Mouse (Mus musculus) thymus, postnatal 10 days (tissue): ENCODE measurements around the gene Ccdc12.

Experiments
- DNase-seq, 2 experiments: peaks; one replicate each; pipeline ENCODE4 v3.0.0; 2021; ENCODE audit warnings: low spot score in 2 of 2

Gene Ccdc12

DNA sequence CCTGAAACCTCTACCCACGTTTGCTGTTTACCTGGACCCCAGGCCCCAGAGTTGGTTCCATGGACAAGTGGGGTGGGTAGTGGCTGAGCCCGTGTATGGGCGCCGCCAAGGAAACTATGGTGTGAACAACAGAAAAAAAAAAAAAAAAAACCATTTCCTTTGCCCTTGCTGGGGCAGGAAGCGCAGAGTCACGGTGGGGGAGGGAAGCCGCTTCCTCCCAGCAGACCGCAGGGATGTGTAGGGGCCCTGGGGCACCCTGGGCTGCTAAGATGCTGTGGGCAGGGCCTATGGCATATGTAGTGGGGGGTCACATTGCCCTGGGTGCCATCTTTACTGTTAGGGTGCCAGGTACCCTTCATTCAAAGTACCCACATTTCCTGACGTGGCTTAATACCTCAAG, 11.1 kb upstream of the Ccdc12 start:
- peak; percentile 83 to 87 for DNase-seq

DNA sequence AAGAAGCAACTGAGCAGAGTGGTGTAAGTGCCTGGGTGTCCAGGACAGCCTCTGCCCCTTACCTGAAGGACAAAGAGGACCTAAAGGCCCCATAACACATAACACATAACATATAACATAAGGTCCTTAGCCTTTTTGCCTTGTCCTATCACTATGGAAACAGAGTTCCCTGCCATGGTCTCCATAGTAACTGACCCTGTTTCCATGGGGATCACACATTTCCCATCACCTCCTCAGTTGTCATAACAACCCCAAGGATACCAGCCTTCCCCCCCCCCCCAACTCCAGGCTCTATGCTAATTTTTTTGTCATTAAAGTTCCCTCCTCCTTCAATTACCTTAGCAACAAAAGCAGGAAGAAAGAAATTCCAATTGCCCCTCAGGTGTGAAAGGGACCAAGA, 6.5 kb upstream of the Ccdc12 start:
- DNase-seq, result no peak

DNA sequence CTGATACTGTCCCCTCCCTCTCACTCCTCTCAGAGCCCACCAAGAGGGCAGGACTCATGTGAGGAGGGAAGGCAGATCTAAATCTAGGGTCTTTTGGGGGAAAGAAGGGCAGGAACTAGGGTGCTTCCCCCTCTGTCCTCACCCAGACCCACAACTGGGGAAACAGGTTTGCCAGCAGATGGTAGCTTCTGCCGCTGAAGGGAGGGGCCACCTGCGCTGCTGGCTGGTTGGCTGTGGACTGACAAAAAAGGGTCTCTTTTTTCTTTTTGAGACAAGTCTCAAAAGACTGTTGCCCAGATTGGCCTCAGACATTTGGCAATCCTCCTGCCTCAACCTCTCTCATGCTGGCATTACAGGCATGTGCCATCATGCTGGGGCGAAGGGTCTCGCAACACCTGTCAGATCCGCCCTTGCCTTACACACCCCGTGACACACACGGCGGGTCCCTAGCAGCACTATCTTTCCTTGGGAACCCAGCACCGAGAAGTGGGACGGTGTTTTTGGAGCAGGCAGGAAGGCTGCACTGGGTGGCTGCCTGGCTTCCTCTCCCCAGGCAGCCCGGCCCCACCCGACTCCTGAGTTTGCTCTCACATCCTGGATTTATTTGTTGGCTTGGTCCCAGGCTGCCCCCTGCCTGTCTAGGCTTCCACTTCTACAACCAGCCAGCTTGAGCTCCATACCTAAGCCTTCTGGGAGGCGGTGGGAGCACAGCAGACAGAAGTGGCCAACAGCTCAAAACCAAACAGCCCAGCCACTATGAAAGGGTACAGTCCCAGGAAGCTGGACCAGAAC, 4.2 kb upstream of the Ccdc12 start:
- peak; percentile 49 to 51 for DNase-seq

DNA sequence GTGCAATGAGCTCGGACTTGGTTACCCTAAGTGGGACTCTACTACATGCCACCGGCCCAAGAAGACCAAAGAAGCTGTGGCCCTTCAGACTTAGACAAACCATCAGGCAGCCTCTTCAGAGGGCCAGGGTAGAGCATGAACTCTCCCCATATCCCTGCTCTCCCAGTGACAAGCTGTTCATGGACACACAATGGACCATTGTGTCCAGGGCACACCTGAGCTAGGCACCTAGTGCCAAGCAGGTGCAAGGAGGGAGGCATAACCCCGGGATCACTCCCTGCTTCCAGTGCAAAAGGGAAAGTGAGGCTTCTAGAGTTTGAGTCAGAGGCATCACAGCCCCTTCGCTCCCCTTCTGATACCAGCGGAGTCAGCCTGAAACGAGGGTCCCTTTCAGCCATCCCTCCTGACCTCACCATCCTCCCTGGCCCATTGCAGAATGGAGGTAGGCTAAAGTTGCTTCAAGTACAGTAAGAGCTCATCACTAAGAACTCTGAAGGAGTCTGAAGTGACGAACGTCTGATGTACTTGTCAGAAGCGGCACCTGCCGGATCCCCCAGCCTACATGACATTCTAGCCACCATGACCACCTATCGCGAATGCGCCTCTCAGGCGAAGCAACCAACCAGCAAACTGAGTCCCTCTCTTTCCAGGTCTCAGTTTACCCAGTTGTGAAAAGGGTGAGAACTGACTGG, 3.2 kb upstream of the Ccdc12 start:
- DNase-seq, result no peak

DNA sequence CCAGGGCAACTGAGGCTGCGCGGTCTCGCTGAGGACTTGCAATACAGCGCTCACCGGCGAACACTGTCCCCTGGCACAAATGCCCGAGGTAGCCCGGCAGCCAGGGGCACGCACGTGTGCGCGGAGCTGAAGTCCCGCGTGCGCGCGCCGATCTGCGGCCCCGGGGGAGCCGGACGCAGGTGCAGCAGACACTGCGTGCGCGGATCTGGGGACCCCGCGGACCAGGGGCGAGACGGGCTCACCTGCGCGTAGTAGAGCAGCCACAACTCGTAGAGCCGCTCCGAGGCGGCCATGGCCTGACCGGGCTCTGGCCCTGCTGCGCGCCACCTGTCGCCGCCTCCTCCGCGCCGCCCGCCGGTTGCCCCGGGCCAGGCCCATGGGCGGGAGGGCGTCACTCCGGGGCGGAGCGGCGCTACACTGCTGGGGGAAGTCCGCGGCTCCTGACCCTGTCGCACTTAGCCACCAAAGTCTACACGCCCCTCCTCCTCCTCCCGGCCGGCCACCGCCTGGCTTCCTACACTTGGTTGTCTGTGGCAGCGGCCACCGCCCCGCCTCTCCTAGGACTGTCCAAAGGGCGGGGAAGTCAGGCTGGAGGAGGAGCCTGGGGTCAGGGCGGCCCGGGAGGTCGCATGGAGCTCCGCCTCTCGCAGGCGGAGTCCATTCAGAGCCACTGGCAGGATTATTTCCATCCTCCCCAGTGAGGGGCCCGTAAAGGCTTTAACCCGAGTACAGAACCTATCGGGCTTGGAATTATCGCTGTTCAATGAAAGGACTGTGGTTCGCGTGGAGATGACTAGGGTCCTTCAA, 2.4 kb upstream of the Ccdc12 start, which contains the start of gene Nbeal2:
Gene Nbeal2, minus strand, starts transcription at position 507 of the 807 bp plus-strand sequence.
- peak; percentile 59 to 69 for DNase-seq

DNA sequence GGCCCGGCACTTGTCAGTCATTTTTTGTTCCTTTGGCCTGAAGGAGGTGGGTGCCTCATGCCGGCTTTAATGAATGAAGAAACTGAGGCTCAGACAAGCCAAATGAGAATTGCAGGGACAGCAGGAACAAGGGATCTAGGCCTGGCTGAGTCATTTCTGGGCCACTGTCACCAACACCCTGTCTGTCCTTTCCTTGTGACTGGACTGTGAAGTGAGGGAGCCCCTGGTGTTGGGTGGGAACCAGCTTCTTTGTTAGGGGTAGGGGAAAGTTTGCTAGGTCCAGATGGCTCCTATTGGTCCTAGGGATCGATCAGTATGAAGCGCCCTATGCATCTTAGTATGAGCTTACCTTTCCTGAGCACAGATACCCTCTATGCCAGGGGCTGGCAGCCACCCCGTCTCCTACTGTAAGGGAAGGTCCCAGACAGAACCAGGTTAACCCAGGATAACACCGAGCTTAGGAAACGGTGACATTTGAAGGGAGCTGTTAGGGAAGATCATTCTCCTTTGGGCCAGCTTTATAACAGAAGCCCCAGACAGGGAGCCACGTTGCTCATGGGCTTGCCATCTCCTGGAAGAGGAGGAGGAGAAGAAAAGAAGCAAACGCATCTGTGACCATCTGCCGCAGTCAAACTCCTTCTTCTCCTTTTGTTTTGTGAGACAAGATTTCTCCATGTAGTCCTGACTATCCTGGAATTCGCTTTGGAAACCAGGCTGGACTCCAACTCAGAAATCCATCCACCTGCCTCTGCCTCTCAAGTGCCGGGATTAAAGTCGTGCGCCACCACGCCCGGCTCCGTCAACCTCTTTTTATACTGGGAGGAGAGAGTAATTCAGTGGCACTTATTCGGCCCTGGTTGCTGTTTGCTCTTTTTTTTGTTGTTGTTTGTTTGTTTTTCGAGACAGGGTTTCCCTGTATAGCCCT, 1.3 kb upstream of the Ccdc12 start:
- no peak for DNase-seq

DNA sequence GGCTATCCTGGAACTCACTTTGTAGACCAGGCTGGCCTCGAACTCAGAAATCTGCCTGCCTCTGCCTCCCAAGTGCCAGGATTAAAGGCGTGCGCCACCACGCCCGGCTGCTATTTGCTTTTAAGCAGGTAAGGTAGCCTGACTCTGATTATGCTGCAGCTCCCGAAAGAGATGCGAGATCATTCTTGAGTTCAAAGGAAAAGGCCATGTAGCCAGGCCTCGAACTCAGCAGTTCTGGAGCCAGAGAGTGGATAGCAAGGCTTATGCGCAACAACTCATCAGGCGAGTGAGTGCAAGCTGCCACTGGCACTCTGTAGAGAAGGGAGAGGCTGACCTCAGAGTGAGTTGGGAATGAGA, 674 bp upstream of the Ccdc12 start:
- DNase-seq, result no peak

DNA sequence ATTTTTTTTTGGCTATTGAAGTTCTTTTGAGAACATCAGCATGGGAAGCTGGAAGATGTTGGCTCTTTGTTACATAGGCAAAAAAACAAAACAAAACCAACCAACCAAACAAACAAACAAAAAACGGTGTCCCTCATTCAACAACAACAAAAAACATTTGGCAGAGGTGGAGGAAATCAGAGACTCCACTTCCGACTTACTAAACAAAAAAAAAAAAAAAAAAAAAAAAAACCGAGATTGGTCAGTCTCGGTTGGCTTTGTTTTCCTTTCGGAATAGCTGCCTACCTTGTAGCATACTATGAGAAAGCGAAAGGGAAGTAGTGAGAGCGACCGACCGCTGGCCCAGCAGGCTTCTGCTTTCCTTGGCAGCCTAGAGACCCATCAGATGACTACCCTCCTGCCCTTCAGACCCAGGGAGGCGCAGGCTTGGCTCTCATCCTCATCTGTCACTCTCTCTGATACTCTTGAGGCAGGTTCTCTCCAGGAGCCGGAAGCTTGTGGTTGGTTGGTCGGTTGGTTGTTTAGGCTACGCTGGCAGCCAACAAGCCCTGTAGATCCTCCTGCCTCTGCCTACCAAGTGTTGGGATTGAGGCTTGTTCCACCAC, 1.3 kb downstream of the Ccdc12 start:
- no peak for DNase-seq

DNA sequence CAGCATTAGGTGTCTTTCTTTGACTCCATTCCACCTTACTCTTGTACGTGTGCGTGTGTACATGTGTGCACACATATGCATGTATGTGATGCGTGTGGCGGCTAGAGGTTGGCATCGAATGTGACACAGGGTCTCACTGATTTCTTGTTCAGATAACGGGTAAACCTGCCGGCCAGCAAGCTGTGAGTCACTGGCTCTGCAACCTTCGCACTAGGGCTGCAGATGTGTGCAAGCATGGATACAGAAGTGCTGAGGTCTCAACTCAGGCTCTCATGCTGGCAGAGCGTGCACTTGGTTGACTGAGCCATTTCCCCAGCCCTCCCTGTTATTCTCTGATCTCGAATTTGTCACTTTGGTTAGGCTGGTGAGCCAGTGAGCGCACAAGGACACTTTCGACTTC, 3.2 kb downstream of the Ccdc12 start:
- no peak for DNase-seq

DNA sequence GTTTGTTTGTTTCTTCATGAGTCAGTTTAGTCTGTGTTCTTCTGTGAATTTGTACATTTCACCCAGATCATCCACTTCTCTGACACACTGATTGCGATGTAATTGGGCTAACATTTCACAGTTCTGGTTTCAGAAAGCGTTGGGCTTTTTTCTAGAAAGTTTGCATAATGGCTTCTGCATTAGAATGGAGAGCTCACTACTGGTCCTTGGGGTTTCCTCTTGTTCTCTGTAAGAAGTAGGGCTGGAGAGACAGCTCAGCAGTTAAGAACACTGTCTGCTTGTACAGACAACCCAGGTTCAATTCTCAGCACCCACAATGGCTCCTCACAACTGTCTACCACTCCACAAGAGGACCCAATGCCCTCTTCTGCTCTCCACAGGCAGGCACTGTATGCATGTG, 3.9 kb downstream of the Ccdc12 start:
- no peak for DNase-seq

DNA sequence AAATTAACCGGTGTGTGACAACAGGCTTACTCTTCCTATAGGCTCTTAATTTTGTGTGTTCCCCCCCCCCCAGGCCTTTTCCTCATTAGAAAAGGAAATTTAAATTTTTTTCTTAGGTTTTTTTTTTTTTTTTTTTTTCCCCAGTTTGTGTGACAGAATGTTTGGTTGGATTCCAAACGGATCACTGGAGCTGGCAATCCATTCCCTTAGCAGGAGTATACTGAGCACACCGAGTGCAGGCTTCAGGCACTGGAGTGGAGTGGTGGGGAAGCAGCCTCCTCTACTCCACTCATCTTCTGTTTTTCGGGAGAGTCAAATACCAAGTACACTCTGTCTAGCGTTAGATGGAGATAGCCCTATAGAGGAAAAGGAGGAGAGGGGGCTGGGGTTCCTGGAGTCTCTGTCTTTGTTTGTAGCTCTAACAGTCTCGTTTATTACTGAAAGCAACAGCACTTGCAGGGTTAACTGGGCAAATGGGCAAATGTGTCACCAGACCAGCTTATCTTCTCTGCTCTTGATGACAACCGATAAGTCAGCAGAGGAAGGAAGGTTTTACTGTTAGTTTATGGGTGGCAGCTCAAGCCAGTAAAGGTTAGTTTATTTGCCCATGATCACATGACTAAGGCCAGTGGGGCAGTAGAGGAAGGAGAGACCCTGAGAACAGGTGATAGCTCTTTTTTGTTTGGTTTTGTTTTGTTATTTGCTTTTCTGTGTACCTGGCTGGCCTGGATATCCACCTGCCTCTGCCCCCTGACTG, 4.7 kb downstream of the Ccdc12 start:
- no peak for DNase-seq

DNA sequence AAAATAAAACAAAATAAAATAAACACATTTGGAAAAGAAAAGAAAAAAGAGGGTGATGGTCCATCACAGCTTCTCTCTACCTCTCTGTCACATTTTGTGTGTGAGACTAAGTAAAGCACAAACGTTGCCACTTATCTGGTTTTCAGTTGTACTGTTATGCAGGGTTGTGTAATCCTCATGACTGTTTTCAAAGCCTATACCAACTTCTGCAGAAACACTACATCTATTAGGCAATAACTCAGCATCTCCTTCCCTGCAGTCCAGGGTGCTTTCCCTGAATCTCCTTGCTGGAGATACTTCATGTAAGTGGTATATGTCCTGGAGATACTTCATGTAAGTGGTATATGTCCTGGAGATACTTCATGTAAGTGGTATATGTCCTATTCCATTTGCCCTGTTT, 6.5 kb downstream of the Ccdc12 start:
- no peak for DNase-seq

DNA sequence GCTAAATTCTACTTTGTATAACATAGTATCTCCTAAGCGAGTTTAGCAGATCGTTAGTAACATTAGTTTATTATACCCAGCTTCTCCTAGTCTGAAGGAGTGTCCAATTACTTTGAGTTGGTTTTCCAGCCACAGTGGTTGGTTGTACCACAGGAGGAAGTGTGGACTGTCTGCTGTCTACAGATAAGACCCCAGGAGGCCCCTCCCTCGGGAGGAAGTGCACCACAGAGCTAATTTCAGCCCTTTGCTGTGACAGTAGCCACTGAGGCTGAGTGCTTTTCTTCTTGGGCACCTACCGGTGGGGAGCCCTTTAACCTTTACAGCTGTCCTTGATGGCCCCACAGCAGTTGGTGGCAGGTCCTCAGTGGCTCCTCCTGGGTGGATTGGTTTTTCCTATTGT, 9.6 kb downstream of the Ccdc12 start:
- no peak for DNase-seq

DNA sequence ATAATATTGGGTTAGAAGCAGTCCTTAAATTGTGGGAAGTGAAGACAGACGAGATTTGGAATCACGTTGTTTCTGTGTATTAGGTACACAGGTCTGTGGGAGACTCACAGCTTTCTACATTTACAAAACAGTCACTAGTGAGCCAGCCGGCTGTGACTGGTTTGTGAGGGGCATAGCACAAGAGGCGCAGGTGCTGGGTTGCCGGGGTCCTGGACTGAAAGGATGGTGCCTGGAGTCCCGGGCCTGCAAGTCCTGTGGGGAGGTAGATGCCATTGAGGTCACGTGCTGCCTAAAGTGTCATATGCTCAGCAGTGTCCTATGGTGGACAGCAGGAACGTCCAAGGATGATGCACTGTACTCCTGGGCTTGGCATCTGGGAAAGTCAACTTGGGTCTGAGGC, 10.1 kb downstream of the Ccdc12 start:
- DNase-seq, result no peak

DNA sequence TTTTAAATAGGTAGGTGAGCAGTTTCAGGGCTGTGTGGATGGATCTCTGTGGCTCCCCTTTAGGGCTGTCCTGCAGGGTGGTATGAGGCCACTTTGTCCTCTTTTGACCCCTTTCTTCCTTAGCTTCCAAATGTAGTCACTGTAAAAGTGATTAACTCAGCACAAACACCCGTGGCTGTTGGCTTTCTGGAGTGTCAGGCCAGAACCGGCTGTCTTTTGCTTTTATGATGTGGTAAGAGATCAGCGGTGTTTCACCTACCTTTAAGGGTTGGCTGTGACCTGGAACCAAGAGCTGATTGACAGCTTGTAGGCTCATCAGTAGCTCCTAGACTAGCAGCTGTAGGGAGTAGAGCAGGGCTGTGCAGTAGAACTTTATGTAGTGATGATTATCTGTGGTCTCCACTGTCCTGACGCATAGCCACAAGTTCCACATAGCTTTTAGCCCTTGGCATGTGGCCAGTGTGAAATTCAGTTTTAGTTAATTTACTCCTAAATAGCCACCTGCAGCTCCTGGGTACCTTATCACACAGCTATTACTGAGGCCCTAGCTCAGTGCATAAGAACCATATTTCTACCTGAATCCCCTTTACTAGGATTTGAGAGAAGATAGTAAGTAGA, 11.0 kb downstream of the Ccdc12 start:
- no peak for DNase-seq

DNA sequence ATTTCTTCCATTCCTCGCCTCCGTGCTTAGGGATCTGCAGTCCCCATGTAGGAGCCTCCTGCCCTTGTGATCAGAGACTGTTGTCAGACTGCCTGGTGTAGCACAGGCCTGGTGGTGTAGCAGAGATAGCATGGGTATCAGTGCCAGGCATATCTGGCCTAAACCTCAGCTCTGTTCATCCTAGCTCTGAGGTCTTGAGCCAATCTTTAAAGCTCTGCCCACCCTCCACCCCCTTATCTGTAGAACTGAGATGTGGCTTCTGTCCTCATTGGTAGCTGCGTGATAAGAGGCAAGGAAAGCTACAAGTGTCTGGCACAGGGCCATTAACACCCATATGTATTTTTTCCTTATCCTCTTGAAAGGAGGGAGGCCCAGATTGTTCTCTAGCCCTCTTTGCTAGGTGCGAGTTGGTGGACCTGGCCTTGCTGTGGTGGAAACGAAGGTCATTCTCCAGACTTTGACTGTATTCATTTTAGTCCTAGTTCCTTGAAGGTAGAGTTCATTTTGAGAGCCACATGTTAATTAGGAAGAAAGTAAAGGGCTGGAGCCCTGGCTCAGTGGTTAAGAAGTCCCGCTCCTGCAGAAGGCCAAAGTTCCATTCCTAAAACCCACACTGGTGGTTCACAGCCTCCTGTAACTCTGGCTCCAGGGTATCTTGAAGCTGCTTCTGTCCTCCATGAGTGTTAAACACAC, 12.4 kb downstream of the Ccdc12 start:
- no peak for DNase-seq

DNA sequence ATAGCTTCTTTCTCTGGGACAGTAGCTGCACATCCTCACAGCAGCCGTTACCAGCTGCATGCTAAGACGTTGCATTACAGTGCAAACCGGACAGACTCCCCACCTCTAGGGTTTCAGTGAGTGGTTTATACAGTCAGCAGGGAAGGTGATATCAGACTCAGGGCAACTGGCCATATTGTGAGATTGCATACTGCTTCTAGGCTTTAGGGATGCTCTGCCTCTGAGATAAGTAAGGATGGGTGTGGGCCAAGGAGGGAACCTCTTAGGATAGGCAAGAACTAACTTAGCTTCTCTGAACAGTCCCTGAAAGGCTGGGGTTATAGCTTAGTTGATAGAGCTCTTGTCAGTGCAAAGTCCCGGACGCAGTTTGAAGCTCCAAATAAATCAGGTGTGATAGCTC, 13.5 kb downstream of the Ccdc12 start:
- DNase-seq, result no peak

DNA sequence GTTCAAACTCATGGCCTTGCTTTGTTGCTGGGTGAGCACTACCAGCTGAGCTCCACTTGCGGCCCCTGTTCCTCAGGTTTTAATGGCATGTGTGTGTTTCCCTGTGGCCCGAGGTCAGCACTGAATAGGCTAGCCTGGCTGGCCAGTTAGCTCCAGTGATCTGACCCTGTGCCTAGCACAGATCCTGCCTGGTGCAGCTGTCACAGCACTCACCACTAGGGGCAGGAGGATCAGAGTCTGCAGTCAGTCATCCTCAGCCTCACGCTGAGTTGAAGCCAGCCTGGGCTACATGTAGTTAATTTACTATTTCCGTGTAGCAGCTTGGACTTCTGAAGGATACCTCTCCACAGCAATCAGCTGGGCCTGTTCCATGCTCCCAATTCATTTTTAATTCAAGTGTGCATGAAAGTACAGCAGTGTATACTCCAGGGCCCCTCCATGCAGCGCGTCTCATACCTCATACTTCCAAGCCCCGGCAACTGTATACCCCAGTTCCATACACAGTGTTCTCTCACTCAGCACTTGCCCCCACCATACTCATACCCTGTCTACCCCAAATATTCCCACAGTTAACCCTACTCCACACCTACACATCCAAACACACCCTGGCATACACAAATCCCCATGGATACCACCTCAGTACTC, 16.3 kb downstream of the Ccdc12 start:
- DNase-seq, result peak in 1 of 2 experiments; percentile 36
